Mouse (Mus musculus): ENCODE results near the gene Gm10320. TPM values are rescaled to one million over a fixed set of nuclear protein-coding genes. Genes with fewer than 3 reads are reported as not detected.

Gm10320 gene
- polyA plus RNA-seq (2012; ENCODE audit: insufficient read depth, insufficient read length, missing spikeins), result 19.1 TPM in 1 of 2 replicates, not detected in the other

DNA sequence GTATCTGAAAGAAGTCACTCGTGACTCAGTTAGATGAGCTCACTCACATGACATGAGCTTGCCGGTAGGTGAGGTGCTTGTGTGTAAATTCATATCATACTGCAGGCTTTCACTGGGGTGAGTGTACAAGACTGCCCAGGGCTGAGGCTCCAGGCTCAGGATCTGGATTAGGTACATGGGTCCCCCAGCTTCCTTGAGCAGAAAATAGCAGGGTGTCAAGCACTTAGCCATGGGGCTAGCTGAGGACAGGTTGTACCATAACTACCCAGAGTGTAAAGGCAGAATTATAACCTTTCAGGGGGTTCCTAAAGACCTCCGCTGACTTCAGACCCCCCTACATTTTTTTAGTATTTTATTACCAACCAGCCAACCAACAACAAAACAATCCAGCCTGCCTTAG, at the start of gene Gm10320:
Gene Gm10320, minus strand, starts transcription at position 93 of the 400 bp plus-strand sequence.
- H3K4me3 ChIP-seq (ENCODE audit: insufficient read depth, low read depth, low read length), result no peak within 1 kb of the TSS
- no peaks in the 10 kb centered on the region for H3K4me1 ChIP-seq (ENCODE audit: control insufficient read depth, insufficient read depth, insufficient read length, low read length)
- no peak within 1 kb of the TSS for H3K27ac ChIP-seq (replicated peaks; ENCODE audit: low read depth, low read length)

GRCm38 (mm10) chr13:98541601-98542000, 49.8 kb upstream of the Gm10320 start:
- H3K27ac ChIP-seq (replicated peaks; ENCODE audit: low read depth, low read length), result no peak overlapping the region

GRCm38 (mm10) chr13:98540206-98540605, 48.4 kb upstream of the Gm10320 start:
- H3K4me1 ChIP-seq (ENCODE audit: control insufficient read depth, insufficient read depth, insufficient read length, low read length), result no peaks in the 10 kb centered on the region
- H3K27ac ChIP-seq (replicated peaks; ENCODE audit: low read depth, low read length), result no peak overlapping the region
- no peak overlapping the region for H3K4me3 ChIP-seq (ENCODE audit: insufficient read depth, low read depth, low read length)

More at GRCm38 (mm10) chr13:98541601-98542000, 49.8 kb upstream of the Gm10320 start:
- H3K4me1 ChIP-seq (ENCODE audit: control insufficient read depth, insufficient read depth, insufficient read length, low read length), result no peaks in the 10 kb centered on the region
- H3K4me3 ChIP-seq (ENCODE audit: insufficient read depth, low read depth, low read length), result no peak overlapping the region

DNA sequence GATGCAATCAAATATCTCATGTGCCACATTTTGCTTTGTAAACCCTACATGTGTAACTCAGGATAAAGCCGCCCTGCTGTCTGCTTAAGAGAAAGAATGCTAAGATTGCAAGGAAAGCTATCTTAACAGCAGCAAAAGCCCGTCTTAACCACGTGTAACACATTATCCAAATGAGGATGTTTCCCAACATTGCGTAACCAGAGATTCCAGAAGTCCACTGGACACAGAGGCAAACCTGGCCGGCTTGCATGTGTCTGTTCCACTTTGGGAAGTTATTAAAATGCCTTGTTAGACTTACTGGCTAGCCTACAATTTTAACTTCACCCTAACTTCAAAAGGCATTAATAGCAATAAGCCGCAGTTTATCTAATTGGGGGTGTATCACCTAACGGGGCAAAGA, 47.5 kb upstream of the Gm10320 start:
- no peak overlapping the region for H3K4me3 ChIP-seq (ENCODE audit: insufficient read depth, low read depth, low read length)
- H3K27ac ChIP-seq (replicated peaks; ENCODE audit: low read depth, low read length), result no peak overlapping the region
- H3K4me1 ChIP-seq (ENCODE audit: control insufficient read depth, insufficient read depth, insufficient read length, low read length), result no peaks in the 10 kb centered on the region

DNA sequence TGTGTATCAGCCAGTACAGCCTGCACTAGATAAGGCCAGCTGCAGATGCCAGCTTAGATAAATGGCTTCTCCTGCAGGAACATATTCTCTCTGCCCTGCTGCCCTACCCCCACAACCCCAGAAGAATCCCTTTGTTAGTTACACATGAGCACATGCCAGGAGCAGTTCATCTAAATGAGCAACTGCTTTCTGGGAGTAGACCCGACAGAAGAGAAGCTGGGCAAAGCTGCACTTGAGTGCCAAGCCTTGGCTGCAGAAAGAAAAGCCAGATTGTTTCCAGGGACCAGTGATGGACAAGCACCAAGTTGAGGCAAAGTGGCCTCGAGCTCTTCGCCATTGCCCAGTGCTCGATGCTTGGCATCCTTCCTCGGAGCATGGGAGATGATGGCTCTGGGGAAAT, 46.8 kb upstream of the Gm10320 start:
- Histone ChIP-seq H3K4me1 (ENCODE audit: control insufficient read depth, insufficient read depth, insufficient read length, low read length) (no peaks in the 10 kb centered on the region), H3K27ac (replicated peaks; ENCODE audit: low read depth, low read length) (no peak overlapping the region), H3K4me3 (ENCODE audit: insufficient read depth, low read depth, low read length) (no peak overlapping the region)

GRCm38 (mm10) chr13:98534913-98535262, 43.1 kb upstream of the Gm10320 start:
- no peak overlapping the region for H3K27ac ChIP-seq (replicated peaks; ENCODE audit: low read depth, low read length)
- H3K4me3 ChIP-seq (ENCODE audit: insufficient read depth, low read depth, low read length), result no peak overlapping the region
- H3K4me1 ChIP-seq (ENCODE audit: control insufficient read depth, insufficient read depth, insufficient read length, low read length), result no peaks in the 10 kb centered on the region

GRCm38 (mm10) chr13:98534190-98534912, 42.5 kb upstream of the Gm10320 start:
- H3K4me1 ChIP-seq (ENCODE audit: control insufficient read depth, insufficient read depth, insufficient read length, low read length), result no peaks in the 10 kb centered on the region
- no peak overlapping the region for H3K4me3 ChIP-seq (ENCODE audit: insufficient read depth, low read depth, low read length)
- H3K27ac ChIP-seq (replicated peaks; ENCODE audit: low read depth, low read length), result no peak overlapping the region

GRCm38 (mm10) chr13:98533415-98533814, 41.6 kb upstream of the Gm10320 start:
- Histone ChIP-seq H3K4me3 (ENCODE audit: insufficient read depth, low read depth, low read length) (no peak overlapping the region), H3K27ac (replicated peaks; ENCODE audit: low read depth, low read length) (no peak overlapping the region), H3K4me1 (ENCODE audit: control insufficient read depth, insufficient read depth, insufficient read length, low read length) (no peaks in the 10 kb centered on the region)

DNA sequence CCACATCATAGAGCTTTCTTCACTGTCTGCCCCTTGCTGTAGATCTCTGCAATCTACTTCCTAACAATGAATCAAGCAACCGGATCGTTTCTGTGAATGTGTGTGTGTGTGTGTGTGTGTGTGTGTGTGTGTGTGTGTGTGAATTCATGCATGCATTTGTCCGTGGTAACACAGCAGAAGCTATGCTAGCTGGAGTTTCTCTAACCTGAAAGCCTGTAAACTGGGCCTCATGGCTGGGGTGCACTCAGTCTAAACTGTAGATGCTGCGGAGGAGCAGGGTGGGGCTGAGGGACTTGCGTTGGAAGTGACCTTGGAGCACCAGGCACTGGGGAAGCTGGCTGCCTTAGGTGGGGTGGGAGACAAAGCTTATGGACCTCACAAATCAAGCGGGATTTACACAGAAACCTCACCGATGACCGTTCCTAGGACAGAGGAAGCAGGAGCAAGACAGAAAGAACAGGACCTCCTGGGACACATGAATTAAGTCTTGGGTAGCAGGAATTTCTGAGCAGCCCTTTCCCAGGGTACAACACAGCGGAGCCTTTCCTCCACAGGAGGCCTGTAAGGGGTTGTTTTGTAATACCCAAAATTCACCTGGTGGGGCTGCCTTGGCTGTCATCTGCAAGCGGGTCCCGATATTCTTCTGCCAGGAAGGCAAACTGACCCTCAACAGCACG, 41.0 kb upstream of the Gm10320 start:
- H3K27ac ChIP-seq (replicated peaks; ENCODE audit: low read depth, low read length), result no peak overlapping the region
- H3K4me3 ChIP-seq (ENCODE audit: insufficient read depth, low read depth, low read length), result no peak overlapping the region
- no peaks in the 10 kb centered on the region for H3K4me1 ChIP-seq (ENCODE audit: control insufficient read depth, insufficient read depth, insufficient read length, low read length)

GRCm38 (mm10) chr13:98531976-98532375, 40.2 kb upstream of the Gm10320 start:
- no peaks in the 10 kb centered on the region for H3K4me1 ChIP-seq (ENCODE audit: control insufficient read depth, insufficient read depth, insufficient read length, low read length)
- no peak overlapping the region for H3K4me3 ChIP-seq (ENCODE audit: insufficient read depth, low read depth, low read length)
- no peak overlapping the region for H3K27ac ChIP-seq (replicated peaks; ENCODE audit: low read depth, low read length)

DNA sequence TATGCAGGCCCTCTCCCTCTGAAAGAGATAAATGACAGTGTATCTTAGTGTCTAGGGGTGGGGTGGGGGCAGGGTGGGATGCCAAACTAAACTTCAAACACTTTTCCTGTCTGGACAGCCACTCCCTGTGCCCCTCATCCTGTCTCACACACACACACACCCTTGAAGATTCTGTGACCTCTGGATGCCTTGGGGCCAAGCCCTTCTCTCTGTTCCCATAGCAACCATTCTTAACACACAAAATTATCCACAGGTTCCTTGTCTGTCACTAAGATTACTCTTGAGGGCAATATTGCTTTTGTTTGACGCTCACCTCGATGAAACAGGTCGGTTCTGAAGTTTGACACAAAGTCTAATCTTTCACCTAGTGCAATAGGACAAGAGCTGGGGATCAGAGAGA, 39.5 kb upstream of the Gm10320 start:
- no peaks in the 10 kb centered on the region for H3K4me1 ChIP-seq (ENCODE audit: control insufficient read depth, insufficient read depth, insufficient read length, low read length)
- no peak overlapping the region for H3K4me3 ChIP-seq (ENCODE audit: insufficient read depth, low read depth, low read length)
- H3K27ac ChIP-seq (replicated peaks; ENCODE audit: low read depth, low read length), result no peak overlapping the region

DNA sequence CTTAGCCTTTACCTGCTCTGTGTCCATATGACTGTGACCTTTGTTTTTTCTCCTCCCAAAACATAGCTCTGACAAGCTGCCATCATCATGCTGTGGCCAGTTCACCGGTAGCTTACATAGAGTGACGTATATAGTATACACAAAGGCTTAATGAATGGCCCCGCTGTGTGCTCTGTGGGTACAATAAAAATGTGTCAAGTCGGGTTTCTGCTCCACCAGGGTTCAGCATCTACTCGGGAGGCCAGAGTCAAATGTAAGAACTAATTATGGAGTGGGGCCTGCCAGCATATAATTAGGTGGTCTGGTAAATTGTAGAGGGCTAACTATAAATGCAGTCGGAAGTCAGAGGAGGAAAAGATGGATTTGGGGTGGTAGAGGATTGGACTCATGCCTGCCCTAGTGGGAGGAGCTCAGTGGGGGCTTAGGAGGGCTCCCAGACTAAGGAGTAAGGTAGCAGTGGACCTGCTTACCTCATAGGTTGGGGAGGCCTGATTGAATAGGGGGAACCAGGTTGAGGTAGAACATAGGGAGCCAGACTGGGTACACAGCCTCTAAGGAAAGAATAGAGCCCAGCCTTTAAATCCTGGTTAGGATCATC, 32.0 kb upstream of the Gm10320 start:
- Histone ChIP-seq H3K27ac (replicated peaks; ENCODE audit: low read depth, low read length) (no peak overlapping the region), H3K4me1 (ENCODE audit: control insufficient read depth, insufficient read depth, insufficient read length, low read length) (no peaks in the 10 kb centered on the region), H3K4me3 (ENCODE audit: insufficient read depth, low read depth, low read length) (no peak overlapping the region)

- no peak overlapping the region for H3K27ac ChIP-seq (replicated peaks; ENCODE audit: low read depth, low read length)
- H3K4me3 ChIP-seq (ENCODE audit: insufficient read depth, low read depth, low read length), result no peak overlapping the region
- no peaks in the 10 kb centered on the region for H3K4me1 ChIP-seq (ENCODE audit: control insufficient read depth, insufficient read depth, insufficient read length, low read length)
These were observed 26.5 kb upstream of the Gm10320 start for GRCm38 (mm10) chr13:98518341-98518740.

- H3K27ac ChIP-seq (replicated peaks; ENCODE audit: low read depth, low read length), result no peak overlapping the region
- no peaks in the 10 kb centered on the region for H3K4me1 ChIP-seq (ENCODE audit: control insufficient read depth, insufficient read depth, insufficient read length, low read length)
- H3K4me3 ChIP-seq (ENCODE audit: insufficient read depth, low read depth, low read length), result no peak overlapping the region
These were observed 25.9 kb upstream of the Gm10320 start for GRCm38 (mm10) chr13:98517666-98518065.

DNA sequence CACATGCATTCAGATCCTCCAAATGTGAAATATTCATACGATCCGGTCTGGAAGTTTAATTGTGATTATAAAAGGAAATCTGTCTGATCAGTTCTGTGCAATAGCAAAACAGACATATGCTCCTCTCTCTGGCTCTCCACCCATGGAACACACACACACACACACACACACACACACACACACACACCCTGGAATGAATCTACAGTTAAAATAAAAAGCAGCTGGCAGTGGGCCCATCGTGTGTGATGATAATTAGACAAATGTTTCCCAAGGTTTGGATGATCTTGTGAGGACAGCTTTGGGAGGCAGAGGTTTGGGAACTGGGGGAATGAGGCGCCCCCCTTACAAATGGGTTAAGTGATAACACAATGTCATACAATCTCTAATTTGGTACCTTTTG, 25.2 kb upstream of the Gm10320 start:
- no peaks in the 10 kb centered on the region for H3K4me1 ChIP-seq (ENCODE audit: control insufficient read depth, insufficient read depth, insufficient read length, low read length)
- no peak overlapping the region for H3K4me3 ChIP-seq (ENCODE audit: insufficient read depth, low read depth, low read length)
- no peak overlapping the region for H3K27ac ChIP-seq (replicated peaks; ENCODE audit: low read depth, low read length)

- no peaks in the 10 kb centered on the region for H3K4me1 ChIP-seq (ENCODE audit: control insufficient read depth, insufficient read depth, insufficient read length, low read length)
- no peak overlapping the region for H3K4me3 ChIP-seq (ENCODE audit: insufficient read depth, low read depth, low read length)
- H3K27ac ChIP-seq (replicated peaks; ENCODE audit: low read depth, low read length), result no peak overlapping the region
These were observed 20.3 kb upstream of the Gm10320 start for GRCm38 (mm10) chr13:98512066-98512465.
